Mouse (Mus musculus) kidney, postnatal 0 days (tissue): Measurements from ENCODE around the gene Fancc. TPM values are rescaled to one million over a fixed set of nuclear protein-coding genes. Genes with fewer than 3 reads are reported as not detected.

ENCODE experiments used
- ATAC-seq: fragments of 200-750 bp; cut with Nextera tagmentation; replicated peaks from 2 replicates; pipeline ENCODE4 v1.8.0; 2017; ENCODE audit warnings: low read depth, moderate number of reproducible peaks, moderate TSS enrichment, moderate library complexity; ENCODE audit not compliant: low FRiP score
- DNase-seq: peaks from one replicate; pipeline ENCODE4 v3.0.0-alpha.2; 2016; ENCODE audit warnings: low spot score
- H3K27ac ChIP-seq: fragments of 300-500 bp; sonication (generic); 2 replicates; pipeline ENCODE4 v1.5.1; 2014; ENCODE audit warnings: mild to moderate bottlenecking
- H3K27me3 ChIP-seq: fragments of 300-500 bp; sonication (generic); 2 replicates; pipeline ENCODE4 v1.6.1; 2014; ENCODE audit warnings: low read length, mixed read lengths; ENCODE audit not compliant: insufficient read depth
- H3K36me3 ChIP-seq: fragments of 300-500 bp; sonication (generic); 2 replicates; pipeline ENCODE4 v1.6.1; 2014; ENCODE audit warnings: low read length, mixed read lengths; ENCODE audit not compliant: insufficient read depth
- H3K4me1 ChIP-seq: fragments of 300-500 bp; sonication (generic); replicated peaks from 2 replicates; pipeline ENCODE4 v1.6.1; 2014; ENCODE audit warnings: antibody characterized with exemption, low read length, mixed read lengths; ENCODE audit not compliant: insufficient read depth
- H3K4me2 ChIP-seq: fragments of 300-500 bp; sonication (generic); 2 replicates; pipeline ENCODE4 v1.6.1; 2014; ENCODE audit warnings: mild to moderate bottlenecking, low read length, moderate library complexity, mixed read lengths
- H3K4me3 ChIP-seq: fragments of 300-500 bp; sonication (generic); replicated peaks from 2 replicates; pipeline ENCODE4 v1.5.1; 2014; ENCODE audit warnings: low read depth, low read length
- H3K9ac ChIP-seq: fragments of 300-500 bp; sonication (generic); 2 replicates; pipeline ENCODE4 v1.6.1; 2014; ENCODE audit warnings: low read depth, low read length
- H3K9me3 ChIP-seq: fragments of 300-500 bp; sonication (generic); replicated peaks from 2 replicates; pipeline ENCODE4 v1.6.1; 2016; ENCODE audit warnings: low read length, inconsistent platforms, mixed read lengths
- CTCF ChIP-seq: IDR thresholded peaks from 2 replicates; pipeline ENCODE4 v1.5.1; 2016; ENCODE audit warnings: antibody characterized with exemption, low read depth, mild to moderate bottlenecking, moderate library complexity
- WGBS: fragments of 180-500 bp; shearing (Covaris S2); extraction: QIAGEN DNeasy Blood & Tissue Kit; methylation state at CpG from one replicate; pipeline ENCODE4 v1.1.7; 2014; 5-methylcytosine and 5-hydroxymethylcytosine counted together
- polyA plus RNA-seq: library from polyadenylated mRNA; unstranded; fragments of >200 nt; fragmentation: Nextera tagmentation; extraction: Ambion mirVana; gene quantifications from 2 replicates; pipeline ENCODE4 v1.2.1, GENCODE M21; 2015

Gene Fancc
- polyA plus RNA-seq, 1 experiment from 2014 or later: 16.2 TPM

DNA sequence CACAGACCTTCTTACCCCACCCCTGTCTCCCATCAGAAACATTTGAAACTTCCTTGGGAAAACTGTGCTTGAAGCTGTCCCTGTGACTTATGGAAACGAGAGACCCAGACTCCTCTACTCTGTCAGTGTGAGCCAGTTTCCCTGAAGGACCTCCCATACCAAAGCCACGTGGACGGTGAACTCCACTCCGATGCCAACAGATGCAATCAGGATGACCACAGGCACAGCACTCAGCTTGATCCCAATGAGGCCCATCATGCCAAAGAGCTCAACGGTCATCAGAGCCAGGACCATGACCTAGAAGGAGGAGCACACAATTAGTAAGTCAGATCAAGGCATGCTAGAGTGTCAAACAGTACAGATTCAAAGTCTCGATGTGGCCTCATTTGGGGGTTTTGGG is 23.0 kb upstream of the Fancc start:
- no peak for TF ChIP-seq CTCF
- H3K4me2 ChIP-seq: no peak overlapping the region
- WGBS: 86% methylated on average over 6 of the region's 6 CpGs

DNA sequence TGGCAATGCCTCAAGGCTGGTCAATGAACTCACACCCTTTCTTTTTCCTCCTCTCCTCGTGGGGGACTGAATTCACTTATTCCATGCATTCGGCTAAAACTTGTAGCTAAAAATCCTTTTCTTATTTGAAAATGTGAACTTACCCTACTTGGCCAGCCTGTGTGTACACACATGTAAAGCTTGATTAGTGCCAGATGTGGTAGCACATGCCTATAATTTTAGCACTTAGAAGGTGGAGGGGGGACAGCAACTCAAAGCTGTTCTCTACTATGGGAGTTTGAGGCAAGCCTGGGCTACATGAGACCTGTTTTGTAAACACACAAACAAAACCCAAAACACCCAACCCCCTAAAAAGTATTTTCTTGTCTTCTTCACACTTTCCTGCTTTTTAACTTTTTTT is 19.5 kb upstream of the Fancc start:
- Histone ChIP-seq H3K4me3 (no peak overlapping the region), H3K4me1 (no peaks in the 10 kb centered on the region), H3K27me3 (no peaks in the 10 kb centered on the region), H3K4me2 (no peak overlapping the region), H3K9me3 (no peaks in the 10 kb centered on the region), H3K36me3 (peaks cover 83% of the 10 kb centered on the region), H3K9ac (no peak overlapping the region), H3K27ac (no peak overlapping the region)
- TF ChIP-seq CTCF: no peak
- 90% methylated on average over 2 of the region's 2 CpGs for WGBS
- ATAC-seq (no peak), DNase-seq (no peak)

More for the DNA sequence above, 23.0 kb upstream of the Fancc start:
- DNase-seq (no peak), ATAC-seq (no peak)
- Histone ChIP-seq H3K36me3 (peaks cover 74% of the 10 kb centered on the region), H3K9ac (no peak overlapping the region), H3K4me1 (0 out of 2 replicates have a peak, but pooled peaks cover 4% of the 10 kb centered on the region), H3K27ac (no peak overlapping the region), H3K27me3 (no peaks in the 10 kb centered on the region), H3K4me3 (no peak overlapping the region), H3K9me3 (no peaks in the 10 kb centered on the region)

DNA sequence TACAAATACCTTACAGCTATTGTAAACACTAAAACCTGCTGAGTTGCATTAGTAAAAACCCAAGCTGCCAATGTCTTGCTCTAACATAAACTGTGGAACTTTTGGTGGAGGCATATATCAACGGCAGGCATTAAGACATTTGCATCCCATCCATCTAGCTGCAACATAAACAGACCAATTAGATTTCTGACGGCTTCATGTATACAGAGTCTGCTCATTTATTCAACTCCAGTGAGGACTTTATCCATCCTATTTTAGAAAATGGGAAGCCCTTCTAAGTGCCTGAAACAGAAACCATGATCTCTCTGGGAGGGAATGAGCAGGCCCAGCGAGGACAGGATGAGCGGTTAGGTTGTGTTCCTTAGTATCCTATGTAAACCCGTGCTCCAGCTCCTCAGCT is 18.5 kb upstream of the Fancc start:
- Histone ChIP-seq H3K4me2 (no peak overlapping the region), H3K27ac (no peak overlapping the region), H3K9ac (no peak overlapping the region), H3K4me1 (no peaks in the 10 kb centered on the region), H3K4me3 (no peak overlapping the region), H3K36me3 (peaks cover 86% of the 10 kb centered on the region), H3K27me3 (no peaks in the 10 kb centered on the region), H3K9me3 (no peaks in the 10 kb centered on the region)
- 70% methylated on average over 5 of the region's 5 CpGs for WGBS
- DNase-seq (no peak), ATAC-seq (no peak)
- TF ChIP-seq CTCF: no peak

DNA sequence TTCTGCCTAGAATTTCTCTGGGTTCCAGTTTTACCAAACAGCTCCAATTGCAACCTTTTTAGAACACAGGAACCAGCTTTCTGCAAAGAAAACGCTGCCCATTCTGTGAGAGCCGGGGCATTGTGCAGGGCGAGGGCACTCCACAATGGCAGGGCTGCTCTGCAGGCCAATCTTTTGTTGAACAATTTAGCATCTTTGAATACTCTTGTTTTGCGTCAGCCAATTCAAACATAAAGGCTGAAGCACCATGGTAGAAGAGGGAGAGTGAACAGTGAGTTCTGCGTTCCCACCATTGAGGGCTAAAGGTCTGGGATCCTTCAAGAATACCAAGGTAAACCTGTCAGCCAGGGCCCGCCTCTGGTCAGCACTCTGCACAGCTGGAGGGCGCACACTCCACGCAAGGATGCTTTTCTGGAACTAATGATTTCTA is 17.9 kb upstream of the Fancc start:
- no peak for DNase-seq
- no peak for TF ChIP-seq CTCF
- Histone ChIP-seq H3K27me3 (no peaks in the 10 kb centered on the region), H3K4me2 (no peak overlapping the region), H3K27ac (no peak overlapping the region), H3K4me1 (no peaks in the 10 kb centered on the region), H3K36me3 (peaks cover 83% of the 10 kb centered on the region), H3K9ac (no peak overlapping the region), H3K4me3 (no peak overlapping the region), H3K9me3 (no peaks in the 10 kb centered on the region)
- no peak for ATAC-seq
- WGBS: 77% methylated on average over 8 of the region's 8 CpGs

DNA sequence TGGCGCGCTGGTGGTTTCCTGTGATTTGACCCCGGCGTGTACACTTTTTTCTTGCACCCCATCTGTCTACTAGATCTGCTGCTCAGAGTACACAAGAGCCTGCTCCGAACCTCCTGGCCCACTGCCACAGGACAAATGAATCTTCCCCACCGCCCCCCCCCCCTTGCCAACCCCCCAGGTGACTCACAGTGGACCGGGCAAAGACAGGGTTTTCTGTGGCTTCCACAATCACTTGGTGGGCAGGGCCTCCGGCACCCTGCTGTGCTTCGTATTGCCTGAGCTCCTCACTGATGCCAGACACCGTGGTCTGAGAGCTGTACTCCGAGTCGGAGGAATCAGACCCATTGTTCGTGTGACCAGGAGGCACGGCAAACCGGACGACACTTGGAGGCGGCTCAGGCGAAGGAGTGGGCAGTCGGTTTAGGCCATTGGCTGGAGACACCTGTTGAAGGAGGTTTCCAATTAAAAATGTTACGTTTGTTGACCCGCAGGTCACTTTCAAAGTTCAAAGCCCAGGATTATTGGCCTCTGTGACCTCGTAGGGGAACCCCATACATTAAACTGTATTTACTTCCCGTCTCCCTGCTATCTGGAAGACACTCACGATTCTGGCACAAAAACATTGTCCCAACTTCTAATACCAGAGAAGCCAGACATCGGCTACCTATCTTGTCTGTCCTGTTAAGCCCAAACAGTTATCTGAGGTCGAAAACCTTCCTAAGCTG is 16.5 kb upstream of the Fancc start:
- WGBS: 78% methylated on average over 26 of the region's 26 CpGs
- H3K9ac ChIP-seq: no peak overlapping the region
- H3K36me3 ChIP-seq: peaks cover 81% of the 10 kb centered on the region
- H3K27ac ChIP-seq: no peak overlapping the region
- H3K9me3 ChIP-seq: no peaks in the 10 kb centered on the region
- H3K27me3 ChIP-seq: no peaks in the 10 kb centered on the region
- TF ChIP-seq CTCF: no peak
- H3K4me1 ChIP-seq: no peaks in the 10 kb centered on the region
- ATAC-seq: no peak
- H3K4me3 ChIP-seq: no peak overlapping the region
- H3K4me2 ChIP-seq: no peak overlapping the region
- no peak for DNase-seq

DNA sequence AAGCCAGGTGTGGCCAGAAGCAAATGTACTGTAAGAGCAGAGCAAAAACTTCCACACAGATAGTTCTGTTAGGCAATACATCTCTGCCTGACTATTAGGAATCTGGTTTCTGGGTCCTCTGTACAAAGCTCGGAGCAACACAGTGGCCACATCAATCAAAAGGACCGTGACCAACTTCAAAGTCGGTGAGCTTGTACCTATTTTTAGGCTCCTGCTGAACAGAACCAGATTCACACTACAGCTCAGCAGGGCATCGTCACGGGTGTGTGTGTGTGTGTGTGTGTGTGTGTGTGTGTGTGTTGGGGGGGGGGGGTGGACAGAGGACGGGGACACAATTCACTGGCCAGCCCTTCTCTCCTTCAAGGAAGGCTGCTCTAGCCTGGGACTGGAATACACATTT is 15.3 kb upstream of the Fancc start:
- WGBS: 57% methylated on average over 6 of the region's 6 CpGs
- DNase-seq: no peak
- no peak overlapping the region for H3K27ac ChIP-seq

DNA sequence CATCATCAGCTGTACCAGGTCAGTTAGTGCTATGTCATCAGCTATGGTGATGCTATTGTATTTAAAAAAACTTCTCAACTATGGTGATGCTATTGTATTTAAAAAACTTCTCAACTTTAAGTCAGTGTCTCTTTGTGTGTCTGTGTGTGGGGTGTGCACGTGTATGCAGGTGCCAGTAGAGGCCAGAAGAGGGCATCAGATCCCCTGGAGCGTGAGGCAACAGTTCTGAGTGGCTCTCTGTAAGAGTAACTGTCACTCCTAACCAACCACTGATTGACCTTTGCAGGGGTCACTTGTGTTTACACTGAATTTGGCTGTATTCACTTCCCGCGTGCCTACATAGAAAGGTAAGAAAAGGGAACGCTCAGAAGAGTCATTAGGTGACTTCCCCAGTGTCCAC is 10.7 kb upstream of the Fancc start:
- H3K4me1 ChIP-seq: no peaks in the 10 kb centered on the region
- H3K36me3 ChIP-seq: peaks cover 43% of the 10 kb centered on the region
- 89% methylated on average over 5 of the region's 5 CpGs for WGBS
- H3K9me3 ChIP-seq: no peaks in the 10 kb centered on the region
- no peak overlapping the region for H3K9ac ChIP-seq
- peak; percentile 28; the same call in 1 of the 2 replicates for TF ChIP-seq CTCF
- H3K4me2 ChIP-seq: no peak overlapping the region
- no peak overlapping the region for H3K27ac ChIP-seq
- no peak overlapping the region for H3K4me3 ChIP-seq
- no peak for DNase-seq
- H3K27me3 ChIP-seq: no peaks in the 10 kb centered on the region
- ATAC-seq: no peak

More for the DNA sequence above, 15.3 kb upstream of the Fancc start:
- TF ChIP-seq CTCF: no peak
- peaks cover 84% of the 10 kb centered on the region for H3K36me3 ChIP-seq
- no peaks in the 10 kb centered on the region for H3K4me1 ChIP-seq
- H3K27me3 ChIP-seq: no peaks in the 10 kb centered on the region
- H3K9ac ChIP-seq: no peak overlapping the region
- H3K4me2 ChIP-seq: no peak overlapping the region
- no peaks in the 10 kb centered on the region for H3K9me3 ChIP-seq
- ATAC-seq: no peak
- no peak overlapping the region for H3K4me3 ChIP-seq
